Mouse (Mus musculus): Measurements from ENCODE around the gene Fos.

DNA sequence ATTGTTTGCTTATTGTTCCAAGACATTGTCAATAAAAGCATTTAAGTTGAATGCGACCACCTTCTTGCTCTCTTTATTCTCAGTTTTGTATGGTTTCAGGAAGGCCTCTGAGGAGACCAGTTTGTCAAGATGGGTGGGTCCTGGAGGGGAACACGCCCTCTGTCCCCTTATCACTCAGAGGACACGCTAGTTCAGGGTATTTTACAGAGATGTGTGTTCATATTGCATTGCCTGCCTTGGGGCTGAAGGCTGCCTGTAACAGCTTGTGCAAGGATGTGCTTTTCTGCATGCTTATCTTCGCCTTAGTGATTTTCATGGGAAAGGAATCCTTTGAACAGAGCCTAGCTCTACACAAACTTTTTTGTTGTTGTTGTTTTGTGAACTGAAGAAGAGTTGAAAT, 3.5 kb downstream of the Fos start:
- TF ChIP-seq CTCF (IDR thresholded peaks at IDR 0.05; ENCODE audit: borderline replicate concordance, control insufficient read depth, extremely low read depth, insufficient read depth, low read length, poor library complexity) (no peak), POLR2A (IDR thresholded peaks at IDR 0.05; ENCODE audit: control insufficient read depth, extremely low read depth, insufficient read depth, low read length, poor library complexity) (no peak)
